Mouse (Mus musculus) liver, embryonic 16.5 days (tissue): ENCODE results near the gene Gm4787. TPM values are rescaled to one million over a fixed set of nuclear protein-coding genes. Genes with fewer than 3 reads are reported as not detected.
"Not testable (repeated sequence)": the region's sequence is repeated elsewhere in the genome, so short reads cannot be mapped to it uniquely, and the experiment has no call there.

Experiments
- ATAC-seq: fragments of 200-750 bp; cut with Nextera tagmentation; 2 replicates; pipeline ENCODE4 v1.8.0; 2017; ENCODE audit warnings: low read depth, mild to moderate bottlenecking, moderate number of reproducible peaks, moderate library complexity
- H3K27ac ChIP-seq: fragments of 300-500 bp; sonication (generic); 2 replicates; pipeline ENCODE4 v1.5.1; 2014; ENCODE audit warnings: mild to moderate bottlenecking, low read length
- H3K27me3 ChIP-seq: fragments of 300-500 bp; sonication (generic); 2 replicates; pipeline ENCODE4 v1.6.1; 2014; ENCODE audit warnings: low read depth, low read length, mixed read lengths; ENCODE audit not compliant: control insufficient read depth, insufficient read depth
- H3K36me3 ChIP-seq: fragments of 300-500 bp; sonication (generic); 2 replicates; pipeline ENCODE4 v1.6.1; 2014; ENCODE audit warnings: mild to moderate bottlenecking; ENCODE audit not compliant: control insufficient read depth, insufficient read depth
- H3K4me1 ChIP-seq: fragments of 300-500 bp; sonication (generic); 2 replicates; pipeline ENCODE4 v1.6.1; 2014; ENCODE audit warnings: low read depth, low read length, mixed read lengths; ENCODE audit not compliant: control insufficient read depth
- H3K4me2 ChIP-seq: fragments of 300-500 bp; sonication (generic); 2 replicates; pipeline ENCODE4 v1.6.1; 2014; ENCODE audit warnings: low read depth, low read length, mixed read lengths
- H3K4me3 ChIP-seq: fragments of 300-500 bp; sonication (generic); 2 replicates; pipeline ENCODE4 v1.5.1; 2014; ENCODE audit warnings: low read depth, mild to moderate bottlenecking, low read length
- H3K9ac ChIP-seq: fragments of 300-500 bp; sonication (generic); 2 replicates; pipeline ENCODE4 v1.6.1; 2014; ENCODE audit warnings: low read depth, low read length
- H3K9me3 ChIP-seq: fragments of 300-500 bp; sonication (generic); replicated peaks from 2 replicates; pipeline ENCODE4 v1.6.1; 2016; ENCODE audit warnings: low read length; ENCODE audit not compliant: control insufficient read depth
- WGBS: fragments of 180-500 bp; shearing (Covaris S2); extraction: QIAGEN DNeasy Blood & Tissue Kit; methylation state at CpG from one replicate; pipeline ENCODE4 v1.1.7; 2014; ENCODE audit not compliant: insufficient replicate concordance; 5-methylcytosine and 5-hydroxymethylcytosine counted together
- polyA plus RNA-seq: library from polyadenylated mRNA; unstranded; fragments of >200 nt; fragmentation: Nextera tagmentation; extraction: Ambion mirVana; gene quantifications from 2 replicates; pipeline ENCODE4 v1.2.1, GENCODE M21; 2015

Gm4787 gene
- polyA plus RNA-seq: 0.06 and 0.12 TPM in 2 replicates

DNA sequence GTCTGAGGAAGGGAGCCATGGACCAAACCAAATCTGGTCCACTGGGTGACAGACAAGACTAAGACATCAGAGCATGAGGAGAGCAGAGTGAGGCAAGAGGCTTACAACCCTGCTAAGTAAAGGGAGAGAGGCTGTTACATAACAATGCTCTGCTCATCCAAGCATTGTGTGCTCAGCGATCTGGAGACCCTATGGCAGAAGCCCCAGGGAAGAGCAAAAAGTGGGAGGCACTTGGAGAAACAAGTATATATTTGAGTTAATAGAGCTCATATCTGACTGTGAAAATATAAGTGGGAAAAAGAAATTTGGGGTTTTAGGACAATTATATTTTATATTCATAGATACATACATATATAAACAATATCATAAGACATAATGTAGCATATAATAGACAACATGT, at the start of gene Gm4787:
TSS of gene Gm4787 (minus strand) at position 101 of the 400 bp plus-strand sequence.
- not testable (repeated sequence) for H3K4me2 ChIP-seq, H3K9ac ChIP-seq, H3K4me3 ChIP-seq, ATAC-seq, H3K4me1 ChIP-seq, H3K27me3 ChIP-seq, H3K9me3 ChIP-seq, H3K27ac ChIP-seq, H3K36me3 ChIP-seq
- 74% methylated on average over 1 of the region's 1 CpGs for WGBS

- H3K9ac ChIP-seq: no peak within 1 kb of the TSS
- H3K4me1 ChIP-seq: no peaks in the 10 kb centered on the region
- 0 out of 2 replicates have a peak, but pooled peaks cover 2% of the 10 kb centered on the region for H3K9me3 ChIP-seq
- H3K27me3 ChIP-seq: no peaks in the 10 kb centered on the region
- no peak within 1 kb of the TSS for H3K4me3 ChIP-seq
- WGBS: 69% methylated on average over 1 of the region's 1 CpGs
- no peak within 1 kb of the TSS for H3K4me2 ChIP-seq
- H3K27ac ChIP-seq: no peak within 1 kb of the TSS
- ATAC-seq: no peak
- no peaks in the 10 kb centered on the region for H3K36me3 ChIP-seq
Measured at GRCm38 (mm10) chr12:81421846-81422245, 42.6 kb upstream of the Gm4787 start, which contains the start of gene Adam4. TSS of gene Adam4 (minus strand) at chr12:81421946.

DNA sequence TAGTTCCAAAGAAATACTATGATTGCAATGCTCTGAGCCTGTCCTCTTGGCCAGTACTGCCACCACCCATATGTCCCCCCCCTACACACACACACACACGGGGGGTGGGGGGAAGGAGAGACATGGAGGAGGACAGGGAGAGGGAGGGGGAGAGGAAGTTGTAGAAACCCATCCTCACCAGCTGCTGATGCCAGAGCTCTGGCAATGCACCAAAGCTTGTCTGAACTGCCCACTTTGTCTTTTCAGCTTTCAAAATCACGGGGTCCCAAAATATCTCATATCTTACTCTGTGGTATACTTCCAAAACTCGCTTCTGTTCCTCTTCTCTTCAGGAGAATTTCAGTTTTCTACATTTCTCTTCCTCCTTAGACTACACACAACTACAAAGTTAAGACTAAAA, 33.9 kb upstream of the Gm4787 start:
- Histone ChIP-seq H3K36me3 (no peaks in the 10 kb centered on the region), H3K9ac (no peak overlapping the region), H3K4me2 (no peak overlapping the region), H3K27ac (no peak overlapping the region), H3K4me3 (no peak overlapping the region), H3K9me3 (no peaks in the 10 kb centered on the region), H3K27me3 (no peaks in the 10 kb centered on the region), H3K4me1 (no peaks in the 10 kb centered on the region)
- 38% methylated on average over 3 of the region's 3 CpGs for WGBS
- ATAC-seq: no peak

DNA sequence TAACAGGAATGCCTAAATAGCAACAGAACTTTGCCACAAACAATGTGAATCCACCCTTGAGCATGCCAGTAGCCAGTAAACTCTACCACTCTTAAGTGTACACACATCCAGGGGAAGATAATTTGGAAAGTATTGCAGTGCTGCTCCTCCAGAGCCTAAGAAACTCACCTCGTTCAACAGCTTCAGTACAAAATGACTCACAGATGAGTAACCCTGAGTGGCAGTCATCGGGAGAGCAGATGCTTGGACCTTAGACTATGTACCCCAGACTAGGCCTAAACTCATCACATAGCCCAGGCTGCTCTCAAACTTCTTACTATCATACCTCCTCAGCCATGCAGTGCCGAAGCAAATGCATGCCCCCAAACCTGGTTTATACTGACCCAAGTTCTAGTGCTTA, 29.7 kb upstream of the Gm4787 start:
- H3K4me1 ChIP-seq: no peaks in the 10 kb centered on the region
- no peak for ATAC-seq
- no peak overlapping the region for H3K27ac ChIP-seq
- no peak overlapping the region for H3K4me2 ChIP-seq
- no peaks in the 10 kb centered on the region for H3K27me3 ChIP-seq
- no peaks in the 10 kb centered on the region for H3K36me3 ChIP-seq
- 62% methylated on average over 3 of the region's 3 CpGs for WGBS
- H3K9ac ChIP-seq: no peak overlapping the region
- no peaks in the 10 kb centered on the region for H3K9me3 ChIP-seq
- H3K4me3 ChIP-seq: no peak overlapping the region

GRCm38 (mm10) chr12:81402187-81402586, 22.9 kb upstream of the Gm4787 start:
- ATAC-seq: no peak
- no peaks in the 10 kb centered on the region for H3K4me1 ChIP-seq
- no peaks in the 10 kb centered on the region for H3K27me3 ChIP-seq
- H3K27ac ChIP-seq: no peak overlapping the region
- no peak overlapping the region for H3K9ac ChIP-seq
- no peaks in the 10 kb centered on the region for H3K36me3 ChIP-seq
- H3K9me3 ChIP-seq: no peaks in the 10 kb centered on the region
- H3K4me3 ChIP-seq: no peak overlapping the region
- H3K4me2 ChIP-seq: no peak overlapping the region
- WGBS: 4% methylated on average over 1 of the region's 1 CpGs

DNA sequence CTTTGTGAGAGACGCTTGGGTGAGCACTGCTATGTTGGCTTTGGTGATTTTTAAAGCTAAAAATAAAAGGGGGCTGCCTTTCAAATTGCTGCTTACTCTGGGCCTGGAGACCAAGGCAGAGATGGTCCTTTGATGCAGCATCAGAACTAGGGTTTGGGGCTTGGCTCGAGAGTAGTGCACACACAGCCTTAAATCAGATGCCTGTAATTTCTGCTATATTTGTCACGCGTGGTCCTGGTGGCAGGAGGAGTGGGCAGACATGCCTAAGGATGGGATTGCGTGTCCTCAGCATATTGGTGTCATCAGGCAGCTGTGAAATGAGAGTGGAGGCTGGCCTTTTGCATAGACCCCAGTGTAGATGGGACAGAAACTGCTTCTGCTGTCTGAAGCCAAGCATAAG, 45.4 kb downstream of the Gm4787 start:
- no peak overlapping the region for H3K4me2 ChIP-seq
- peaks cover 35% of the 10 kb centered on the region for H3K27me3 ChIP-seq
- no peak for ATAC-seq

DNA sequence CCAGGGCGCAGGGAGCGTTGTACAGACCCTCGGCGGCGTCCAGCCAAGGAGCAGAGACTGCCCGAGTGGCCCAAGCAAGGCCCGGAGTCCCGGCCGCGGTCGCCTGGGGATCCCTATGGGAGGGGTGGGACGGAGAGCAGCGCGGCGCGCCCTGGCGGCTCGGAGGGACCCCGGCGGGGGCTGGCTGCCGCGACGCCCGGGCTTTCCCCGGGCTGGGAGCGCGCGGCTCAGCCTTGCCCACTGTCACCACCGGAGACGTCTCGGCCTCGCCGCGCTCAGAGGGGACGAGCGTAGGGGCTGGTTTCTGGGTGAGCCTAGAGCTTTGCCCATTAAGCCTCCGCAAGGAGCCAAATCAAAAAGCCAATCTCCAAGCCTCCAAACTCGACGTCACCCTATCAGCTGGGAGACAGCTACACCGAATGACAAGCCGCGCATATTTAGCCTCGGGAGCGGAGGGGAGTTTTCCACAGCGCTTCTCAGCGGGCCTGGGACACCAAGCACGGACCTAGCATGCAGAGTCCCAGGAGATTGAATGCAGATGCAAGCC, 46.3 kb downstream of the Gm4787 start, which contains the start of gene Slc8a3:
TSS of gene Slc8a3 (minus strand) at position 306 of the 547 bp plus-strand sequence.
- no peak for ATAC-seq
- H3K27me3 ChIP-seq: peaks cover 35% of the 10 kb centered on the region
- no peaks in the 10 kb centered on the region for H3K36me3 ChIP-seq
- H3K4me2 ChIP-seq: peak within 1 kb of the TSS; percentile 58
- H3K27ac ChIP-seq: no peak within 1 kb of the TSS
- no peak within 1 kb of the TSS for H3K9ac ChIP-seq
- no peaks in the 10 kb centered on the region for H3K4me1 ChIP-seq
- 1% methylated on average over 46 of the region's 47 CpGs for WGBS
- H3K4me3 ChIP-seq: peak within 1 kb of the TSS; percentile 47
- no peaks in the 10 kb centered on the region for H3K9me3 ChIP-seq

More for the DNA sequence above, 45.4 kb downstream of the Gm4787 start:
- Histone ChIP-seq H3K9ac (no peak overlapping the region), H3K9me3 (no peaks in the 10 kb centered on the region), H3K4me3 (no peak overlapping the region), H3K4me1 (no peaks in the 10 kb centered on the region), H3K27ac (no peak overlapping the region), H3K36me3 (no peaks in the 10 kb centered on the region)
- WGBS: 46% methylated on average over 5 of the region's 5 CpGs

- Histone ChIP-seq H3K4me3 (peak overlapping the region; percentile 47), H3K27me3 (peaks cover 35% of the 10 kb centered on the region), H3K9ac (no peak overlapping the region), H3K4me1 (no peaks in the 10 kb centered on the region), H3K4me2 (peak overlapping the region; percentile 58), H3K9me3 (no peaks in the 10 kb centered on the region), H3K27ac (no peak overlapping the region), H3K36me3 (no peaks in the 10 kb centered on the region)
- ATAC-seq: no peak
- WGBS: 3% methylated on average over 53 of the region's 54 CpGs
Measured at GRCm38 (mm10) chr12:81331937-81332874, 47.1 kb downstream of the Gm4787 start.
